Mouse (Mus musculus): ENCODE data around the gene Gpat2. TPM values are rescaled to one million over a fixed set of nuclear protein-coding genes. Genes with fewer than 3 reads are reported as not detected.

Gpat2 gene
- total RNA-seq, 2 experiments from 2014 or later: 0.12 TPM; not detected in 1

Other genes starting within 250 kb of the Gpat2 start
- gene 1810024B03Rik, start 216.9 kb upstream of the Gpat2 start, total RNA-seq (2021): under 1 TPM; 0.56 to 0.60 TPM
- 10 to 100 TPM; 57.3 to 57.6 TPM for gene Snrnp200, start 216.8 kb upstream of the Gpat2 start, total RNA-seq (2021)
- 10 to 100 TPM; 57.2 to 59.4 TPM for gene Ciao1, start 177.4 kb upstream of the Gpat2 start, total RNA-seq (2021)
- 10 to 100 TPM; 29.0 to 31.9 TPM for gene Tmem127, start 177.3 kb upstream of the Gpat2 start, total RNA-seq (2021)
- gene Stard7, start 155.0 kb upstream of the Gpat2 start, total RNA-seq (2021): 100 to 1,000 TPM; 163 to 165 TPM
- 1 to 10 TPM; 1.0 to 4.0 TPM for gene Dusp2, start 89.0 kb upstream of the Gpat2 start, total RNA-seq (2021)
- gene Astl, start 86.6 kb upstream of the Gpat2 start, total RNA-seq (2021): not detected
- gene Adra2b, start 62.0 kb upstream of the Gpat2 start, total RNA-seq (2021): 1 to 10 TPM; 1.4 to 1.9 TPM
- 10 to 100 TPM; 25.9 to 30.2 TPM for gene Fahd2a, start 19.4 kb downstream of the Gpat2 start, total RNA-seq (2021)
- gene Kcnip3, start 96.9 kb downstream of the Gpat2 start, total RNA-seq (2021): 1 to 10 TPM; 1.5 to 1.8 TPM
- not detected for gene Prom2, start 116.3 kb downstream of the Gpat2 start, total RNA-seq (2021)
- 1 to 10 TPM; 1.9 to 2.0 TPM for gene Zfp661, start 161.9 kb downstream of the Gpat2 start, total RNA-seq (2021)
- 100 to 1,000 TPM in 1 of 2 experiments, 10 to 100 TPM in 1; 99.6 to 104 TPM for gene Mrps5, start 162.0 kb downstream of the Gpat2 start, total RNA-seq (2021)
- 1 to 10 TPM; 2.5 to 3.6 TPM for gene Mal, start 231.5 kb downstream of the Gpat2 start, total RNA-seq (2021)

Measured in heart, postnatal 14 days (tissue).